ENCODE assay signal across 10 mouse cellular contexts in the genomic region with DNA sequence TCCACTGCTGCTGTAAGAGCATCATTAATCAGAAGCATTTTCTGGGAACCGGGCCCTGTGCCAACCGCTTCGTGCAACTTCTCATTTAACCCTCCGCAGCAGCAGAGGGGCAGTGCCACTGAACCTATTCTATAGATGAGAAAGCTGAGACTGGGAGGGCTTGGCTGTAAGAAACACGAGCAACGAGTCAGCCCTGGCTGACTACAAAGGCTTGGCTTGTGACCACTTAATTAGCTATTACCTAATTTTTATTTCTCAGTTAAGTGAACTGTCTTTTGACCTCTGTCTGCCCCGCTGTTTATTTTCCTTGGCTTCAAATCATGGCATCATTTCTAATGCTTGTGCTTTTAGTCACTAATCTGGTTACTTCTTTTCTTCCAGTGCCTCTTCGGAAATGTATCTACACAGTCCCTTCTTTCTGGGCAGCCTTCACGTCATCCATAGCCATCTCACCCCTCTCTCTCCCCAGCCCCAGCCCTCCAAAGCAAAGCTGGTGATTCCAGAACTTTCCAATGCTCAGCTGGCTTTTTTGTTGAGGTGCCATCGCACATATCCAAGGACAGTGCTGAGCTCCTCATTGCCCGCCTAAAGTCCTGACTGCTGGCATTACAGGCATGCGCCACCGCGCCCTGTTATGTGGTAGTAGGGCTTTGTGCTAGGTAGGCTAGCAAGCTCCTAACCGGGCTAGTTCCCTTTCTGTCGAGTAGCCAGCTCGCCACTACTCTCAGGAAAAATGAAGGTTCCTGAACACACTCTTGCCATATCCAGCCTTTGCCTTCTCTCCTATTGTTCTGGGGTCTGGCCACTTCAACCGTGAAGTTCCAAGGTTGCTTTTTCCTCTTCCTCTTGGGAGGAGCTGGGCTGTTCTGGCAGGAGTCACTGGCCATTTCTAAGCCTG. TPM values are rescaled to one million over a fixed set of nuclear protein-coding genes. Genes with fewer than 3 reads are reported as not detected.
DNase-seq lines count a peak whose midpoint lies in the region; ATAC-seq and TF ChIP-seq lines count a peak whose summit lies in the region.
"Had no signal": no experiment of that assay in that cellular context is flagged by ENCODE, and none has a peak within 500 bp of the region (broad histone marks: within the 10 kb centered on the region; RNA-seq: fewer than 3 reads in every experiment).

No protein-coding gene starts in this region.

- H3K36me3 ChIP-seq in hindbrain, postnatal 0 days (ENCODE audit: insufficient read depth, low read length), result no peaks in the 10 kb centered on the region
- H3K36me3 ChIP-seq in hindbrain, embryonic 11.5 days (ENCODE audit: control insufficient read depth, insufficient read depth, low read length), result no peaks in the 10 kb centered on the region

- no peak overlapping the region for H3K9ac ChIP-seq in hindbrain, postnatal 0 days (replicated peaks; ENCODE audit: low read length)
- no peak overlapping the region for H3K9ac ChIP-seq in hindbrain, embryonic 11.5 days (ENCODE audit: low read depth, low read length)

- 60% methylated on average over 18 of the region's 18 CpGs for WGBS in hindbrain, postnatal 0 days
- WGBS in hindbrain, embryonic 11.5 days, result 89% methylated on average over 18 of the region's 18 CpGs

- ATAC-seq in hindbrain, postnatal 0 days, result no peak
- ATAC-seq in hindbrain, embryonic 11.5 days (ENCODE audit: low FRiP score), result no peak
- no peak for ATAC-seq in cerebellum, adult (ENCODE audit: insufficient number of reproducible peaks, low FRiP score, low TSS enrichment)

- H3K4me1 ChIP-seq in hindbrain, postnatal 0 days (ENCODE audit: insufficient read depth, low read length), result peaks cover 15% of the 10 kb centered on the region; the same call in 1 of the 2 replicates
- H3K4me1 ChIP-seq in hindbrain, embryonic 11.5 days (replicated peaks; ENCODE audit: control insufficient read depth, insufficient read depth, low read length), result peaks cover 6% of the 10 kb centered on the region

- peak; percentile 70 for DNase-seq in hindbrain, postnatal 0 days (ENCODE audit: low spot score)
- no peak for DNase-seq in hindbrain, embryonic 11.5 days (ENCODE audit: low spot score)
- DNase-seq in Muller cell, postnatal 12 days (ENCODE audit: inconsistent ontology term), result peak; percentile 72
- peak; percentile 74 to 76 for DNase-seq in adrenal gland, postnatal 36 days
- peak; percentile 76 for DNase-seq in kidney, postnatal 14 days
- DNase-seq in spleen, postnatal 14 days (ENCODE audit: low spot score in 2 of 2), result no peak
- no peak for DNase-seq in T-cell, adult 2 months (ENCODE audit: low spot score)

- no peak for TF ChIP-seq CTCF in hindbrain, postnatal 0 days (IDR thresholded peaks at IDR 0.05; ENCODE audit: low read depth)

- no peaks in the 10 kb centered on the region for H3K27me3 ChIP-seq in hindbrain, postnatal 0 days (ENCODE audit: insufficient read depth, low read length)
- H3K27me3 ChIP-seq in hindbrain, embryonic 11.5 days (ENCODE audit: control insufficient read depth, insufficient read depth, low read length), result no peaks in the 10 kb centered on the region

- H3K27ac ChIP-seq in hindbrain, postnatal 0 days, result no peak overlapping the region
- H3K27ac ChIP-seq in hindbrain, embryonic 11.5 days (ENCODE audit: low read depth, low read length), result no peak overlapping the region
- H3K27ac ChIP-seq: left cerebral cortex, adult 2 months had no signal

- H3K9me3 ChIP-seq in hindbrain, postnatal 0 days (ENCODE audit: low read length), result no peaks in the 10 kb centered on the region
- no peaks in the 10 kb centered on the region for H3K9me3 ChIP-seq in hindbrain, embryonic 11.5 days (ENCODE audit: control insufficient read depth, low read length)

- H3K4me3 ChIP-seq in hindbrain, postnatal 0 days (ENCODE audit: low read length), result no peak overlapping the region
- H3K4me3 ChIP-seq in hindbrain, embryonic 11.5 days (ENCODE audit: low read depth, low read length), result no peak overlapping the region
- H3K4me3 ChIP-seq: left cerebral cortex, adult 2 months had no signal

- H3K4me2 ChIP-seq in hindbrain, postnatal 0 days (ENCODE audit: low read depth, low read length), result no peak overlapping the region
- H3K4me2 ChIP-seq in hindbrain, embryonic 11.5 days (replicated peaks; ENCODE audit: low read depth, low read length), result no peak overlapping the region

RNA-seq across cellular contexts. Expression of a gene that starts 55.5 kb away (rescaled TPM):
- 33.0 and 39.6 TPM in 2 replicates for total RNA-seq in hindbrain, postnatal 0 days (2014; rRNA removed)
- polyA plus RNA-seq in hindbrain, postnatal 0 days (2015; fragmentation: Nextera tagmentation; extraction: Ambion mirVana), result 6.2 and 6.8 TPM in 2 replicates
- polyA plus RNA-seq in hindbrain, embryonic 11.5 days (2014; fragmentation: Nextera tagmentation; extraction: Ambion mirVana), result 11.5 and 12.7 TPM in 2 replicates
- 10 to 100 TPM; 10.5 to 11.2 TPM for total RNA-seq in adrenal gland, postnatal 36 days (2021)
- total RNA-seq: MEL had no signal

Comparison
In these comparisons a context has a peak if more than half of its experiments do, and no peak if none do; other contexts are left out.
1. DNase-seq: peak in hindbrain, postnatal 0 days (single experiment), Muller cell, postnatal 12 days (single experiment), adrenal gland, postnatal 36 days (2 of 2) and kidney, postnatal 14 days (single experiment); none in hindbrain, embryonic 11.5 days (single experiment), spleen, postnatal 14 days (0 of 2) and T-cell, adult 2 months (single experiment).